Mouse (Mus musculus) MN1 (cell line): ENCODE data around the gene Pip4k2c.
"Not testable (repeated sequence)": the region's sequence is repeated elsewhere in the genome, so short reads cannot be mapped to it uniquely, and the experiment has no call there.

Source experiments
- DNase-seq: peaks from one replicate; pipeline ENCODE4 v3.0.0-alpha.2; 2016; ENCODE audit warnings: low spot score

Pip4k2c gene

GRCm38 (mm10) chr10:127209928-127210570, 1.3 kb downstream of the Pip4k2c start:
- DNase-seq, result no peak

GRCm38 (mm10) chr10:127208921-127209320, 2.5 kb downstream of the Pip4k2c start:
- DNase-seq, result no peak

DNA sequence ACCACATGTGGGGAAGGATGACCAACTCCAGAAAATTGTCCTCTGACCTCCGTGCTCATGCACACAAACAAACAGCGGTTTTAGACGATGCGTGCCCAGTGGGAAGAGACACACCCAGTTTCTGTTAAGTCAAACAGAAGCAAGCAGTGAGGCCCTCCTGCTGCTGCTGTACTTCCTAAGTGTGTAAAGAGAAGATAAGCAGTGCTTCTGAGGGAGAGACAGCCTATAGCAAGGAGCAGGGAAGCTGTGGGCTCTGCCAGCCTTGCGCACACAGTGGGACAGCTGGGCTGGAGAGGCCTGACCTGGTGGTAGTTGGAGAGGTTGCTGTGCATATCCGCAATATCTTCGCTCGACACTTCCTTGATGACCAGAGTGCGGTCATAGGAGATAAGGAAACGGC, 6.0 kb downstream of the Pip4k2c start:
- no peak for DNase-seq

DNA sequence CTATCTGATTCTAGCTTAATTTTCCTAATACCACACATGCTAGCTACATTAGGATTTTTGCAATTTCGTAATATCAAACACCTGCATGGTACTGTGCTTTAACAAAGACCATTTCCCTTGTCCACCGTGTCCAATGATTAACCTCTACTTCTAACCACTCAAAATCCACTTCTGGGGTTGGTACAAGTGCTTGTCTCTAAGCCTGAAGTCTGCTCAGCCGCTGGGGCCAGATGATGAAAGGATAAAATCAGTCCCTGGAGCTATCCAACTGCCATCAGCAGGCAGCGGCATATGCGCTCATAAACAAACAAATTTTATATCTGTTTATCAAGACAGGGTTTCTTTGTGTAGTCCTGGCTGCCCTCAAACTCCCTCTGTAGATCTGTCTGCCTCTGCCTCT, 6.8 kb downstream of the Pip4k2c start:
- no peak for DNase-seq

DNA sequence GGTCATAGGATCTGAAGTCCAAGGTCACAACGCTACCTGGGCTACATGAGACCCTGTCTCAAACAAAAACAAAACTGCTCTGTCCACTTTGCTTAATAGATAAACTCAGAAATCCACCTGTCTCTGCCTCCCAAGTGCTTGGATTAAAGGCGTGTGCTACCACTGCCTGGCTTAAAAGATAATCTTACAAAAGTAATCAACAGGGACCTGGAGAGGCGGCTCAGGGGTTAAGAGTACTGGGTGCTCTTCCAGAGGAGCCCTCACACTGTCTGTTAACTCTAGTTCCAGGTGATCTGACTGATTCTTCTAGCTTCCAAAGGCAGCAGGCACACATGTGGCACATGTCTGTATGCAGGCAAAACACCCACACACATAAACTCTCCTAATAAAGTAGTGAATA, 8.3 kb downstream of the Pip4k2c start:
- DNase-seq, result no peak

DNA sequence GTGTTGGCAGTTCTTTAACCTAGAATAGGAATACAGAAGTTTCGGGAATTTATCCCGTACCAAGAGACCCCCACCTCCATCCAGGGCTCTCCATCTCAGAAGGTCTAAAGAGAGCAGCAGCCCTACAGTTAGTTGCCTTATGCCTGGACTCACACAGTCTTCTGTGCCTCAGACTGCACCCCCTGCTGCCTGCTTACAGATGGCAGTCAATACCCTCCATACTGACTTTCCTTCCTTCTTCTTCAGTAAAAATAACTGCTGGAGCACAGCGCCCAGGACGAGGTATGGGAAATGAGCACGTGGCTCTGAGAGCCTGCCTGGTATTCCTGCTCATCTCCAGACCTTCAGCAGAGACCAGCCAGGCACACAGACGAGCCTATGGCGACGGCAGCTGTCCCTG, 11.1 kb downstream of the Pip4k2c start:
- DNase-seq, result peak; percentile 39

DNA sequence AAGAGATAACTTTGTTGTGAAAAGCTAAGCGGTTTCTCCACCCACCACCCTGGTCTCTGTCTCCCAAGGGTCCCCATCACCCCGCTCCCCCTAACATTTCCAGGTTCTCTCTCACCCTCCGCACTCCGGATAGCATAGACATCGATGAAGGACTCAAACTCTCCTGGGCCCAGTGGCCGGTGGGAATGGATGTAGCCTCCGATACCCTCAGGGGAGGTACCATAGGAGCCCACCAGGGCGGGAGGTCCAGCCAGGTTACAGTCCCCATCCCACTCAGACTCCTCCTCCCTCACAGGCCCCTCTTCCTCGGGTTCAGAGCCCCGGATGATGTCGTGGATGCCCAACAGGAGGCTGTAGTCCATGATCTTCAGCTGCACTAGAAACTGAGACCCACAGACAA, 11.9 kb downstream of the Pip4k2c start:
- DNase-seq, result no peak

- DNase-seq, result no peak
These were observed 12.3 kb downstream of the Pip4k2c start for GRCm38 (mm10) chr10:127199068-127199467.

DNA sequence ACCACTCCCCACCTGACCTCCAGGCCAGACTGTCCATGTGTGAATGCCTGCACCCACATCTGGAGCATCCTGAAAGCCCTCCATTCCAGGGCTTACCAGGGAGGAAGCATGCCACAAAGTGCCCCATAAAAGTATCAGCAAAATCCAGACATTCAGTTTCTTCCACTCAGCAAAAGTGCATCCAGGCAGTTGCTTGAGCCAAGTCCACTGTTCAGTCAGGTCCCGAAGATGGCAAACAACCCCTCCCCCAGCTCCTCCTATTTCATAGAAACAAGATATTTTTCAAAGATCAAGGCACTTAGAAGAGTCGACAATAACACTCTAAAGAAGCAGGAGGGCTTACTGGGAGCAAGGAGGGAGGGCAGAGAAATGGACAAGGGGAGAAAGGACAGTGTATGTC, 12.9 kb downstream of the Pip4k2c start:
- peak; percentile 12 for DNase-seq

DNA sequence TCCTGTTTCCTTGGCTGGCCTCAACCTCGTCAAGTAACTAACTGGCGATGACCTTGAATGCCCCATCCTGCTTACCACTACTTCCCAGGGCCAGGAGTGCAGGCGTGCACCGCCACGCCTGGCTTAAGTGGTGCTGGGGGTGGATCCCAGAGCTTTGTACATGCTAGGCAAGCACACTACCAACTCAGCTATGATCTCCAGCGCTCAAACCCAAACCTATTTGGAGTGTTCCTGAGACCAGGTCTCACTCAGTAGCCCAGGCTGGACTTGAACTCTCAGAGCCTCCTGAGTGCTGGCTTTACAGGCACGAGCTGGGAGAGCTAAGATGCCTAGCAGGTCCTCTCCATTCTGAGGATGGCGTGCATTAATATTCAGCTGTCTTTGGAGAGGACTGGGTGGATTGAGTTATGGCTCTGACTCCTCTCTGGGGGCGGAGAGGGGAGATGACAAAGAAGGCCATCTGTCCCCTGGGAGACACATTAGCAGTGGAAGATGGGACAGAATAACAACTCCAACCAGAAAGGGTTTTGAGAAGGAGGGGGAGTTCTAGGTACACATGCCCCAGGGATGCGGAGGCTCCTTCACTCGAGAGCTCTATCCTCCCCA, 13.8 kb downstream of the Pip4k2c start:
- DNase-seq, result peak; percentile 29

DNA sequence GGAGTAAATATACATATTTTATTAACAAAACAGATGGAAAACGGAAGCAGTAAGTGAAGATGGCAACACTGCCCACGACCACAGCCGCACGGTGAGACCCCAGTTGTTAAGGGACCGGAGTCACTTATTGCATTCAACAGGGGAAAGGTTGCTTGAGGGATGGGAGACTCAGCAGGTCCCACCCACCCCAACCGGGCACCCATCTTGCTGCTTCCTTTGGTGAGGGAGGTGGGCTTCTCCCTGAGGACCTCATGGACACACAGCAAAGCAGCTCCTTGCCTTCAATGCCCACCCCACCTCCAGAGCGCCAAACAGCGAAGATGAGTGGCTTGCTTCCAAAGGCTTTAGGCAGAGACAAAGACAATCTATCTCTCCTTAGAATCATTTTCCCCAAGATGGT, 14.3 kb downstream of the Pip4k2c start:
- peak; percentile 17 for DNase-seq

DNA sequence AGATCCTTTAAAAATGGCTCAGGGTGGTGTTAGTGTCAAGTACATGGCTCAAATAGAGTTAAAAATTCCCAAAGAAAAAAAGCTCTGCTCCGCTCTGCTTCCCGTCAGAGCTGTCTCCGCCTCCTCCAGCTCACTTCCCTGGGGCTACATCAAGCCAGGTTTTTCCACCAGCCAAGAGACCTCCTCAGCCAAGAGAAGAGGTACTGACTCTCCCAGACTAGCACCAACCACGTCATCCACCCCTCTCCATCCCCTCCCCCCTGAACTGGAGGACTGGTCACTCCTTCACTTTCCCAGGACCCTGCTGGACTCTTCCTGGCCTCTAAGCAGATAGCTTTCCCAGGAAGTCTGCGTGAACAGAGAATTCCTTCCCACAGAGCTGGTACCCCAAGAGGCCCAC, 15.0 kb downstream of the Pip4k2c start:
- DNase-seq, result peak; percentile 93

GRCm38 (mm10) chr10:127195328-127196129, 15.9 kb downstream of the Pip4k2c start, which contains the start of gene Dtx3:
Gene Dtx3, minus strand, starts transcription at chr10:127195728.
- peak; percentile 70 for DNase-seq

- DNase-seq, result peak; percentile 85
These were observed 16.7 kb downstream of the Pip4k2c start for GRCm38 (mm10) chr10:127194428-127195327.

GRCm38 (mm10) chr10:127193011-127193410, 18.4 kb downstream of the Pip4k2c start:
- no peak for DNase-seq

GRCm38 (mm10) chr10:127192057-127192328, 19.4 kb downstream of the Pip4k2c start:
- DNase-seq, result not testable (repeated sequence)

DNA sequence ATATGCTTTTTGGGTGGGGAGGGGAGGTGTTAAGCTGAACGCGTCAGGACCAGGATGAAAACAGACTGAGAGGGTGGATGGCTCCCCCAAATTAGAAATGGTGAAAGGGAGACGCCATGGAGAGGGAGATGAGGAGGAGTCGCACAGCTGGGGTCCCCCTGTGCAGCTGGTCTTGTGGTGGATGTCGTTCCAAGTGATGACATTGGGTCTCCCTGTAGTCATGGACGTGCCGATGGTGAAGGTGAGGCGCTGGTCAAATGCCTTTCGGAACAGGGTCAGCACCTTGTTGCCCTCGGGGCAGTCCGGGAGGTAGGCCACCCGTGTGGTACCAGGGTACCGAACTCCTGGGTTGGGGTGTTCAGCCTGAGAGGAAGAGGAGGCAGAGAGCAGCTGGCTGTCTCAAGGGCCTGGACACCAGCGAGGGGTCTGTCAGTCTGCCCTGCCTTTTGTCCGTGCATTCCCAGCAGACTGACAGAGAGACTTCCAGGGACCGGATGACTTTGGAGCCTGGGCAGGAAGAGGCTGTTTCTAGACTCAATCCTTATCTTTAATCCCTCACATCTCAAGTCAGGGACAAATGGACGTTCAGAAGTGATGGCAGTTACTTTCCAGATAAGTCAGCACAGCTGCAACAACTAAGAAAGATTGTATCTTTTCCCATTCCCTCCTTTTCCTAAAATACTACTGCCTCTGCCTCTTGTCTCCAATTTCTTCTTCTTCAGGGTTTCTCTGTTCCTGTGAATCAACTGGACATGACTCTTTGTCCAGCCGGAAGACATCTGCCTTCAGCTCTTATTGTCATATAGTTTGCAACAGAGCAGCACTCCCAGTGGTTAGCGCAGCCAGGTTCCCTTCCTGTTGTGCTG, 20.0 kb downstream of the Pip4k2c start:
- DNase-seq, result peak; percentile 62

DNA sequence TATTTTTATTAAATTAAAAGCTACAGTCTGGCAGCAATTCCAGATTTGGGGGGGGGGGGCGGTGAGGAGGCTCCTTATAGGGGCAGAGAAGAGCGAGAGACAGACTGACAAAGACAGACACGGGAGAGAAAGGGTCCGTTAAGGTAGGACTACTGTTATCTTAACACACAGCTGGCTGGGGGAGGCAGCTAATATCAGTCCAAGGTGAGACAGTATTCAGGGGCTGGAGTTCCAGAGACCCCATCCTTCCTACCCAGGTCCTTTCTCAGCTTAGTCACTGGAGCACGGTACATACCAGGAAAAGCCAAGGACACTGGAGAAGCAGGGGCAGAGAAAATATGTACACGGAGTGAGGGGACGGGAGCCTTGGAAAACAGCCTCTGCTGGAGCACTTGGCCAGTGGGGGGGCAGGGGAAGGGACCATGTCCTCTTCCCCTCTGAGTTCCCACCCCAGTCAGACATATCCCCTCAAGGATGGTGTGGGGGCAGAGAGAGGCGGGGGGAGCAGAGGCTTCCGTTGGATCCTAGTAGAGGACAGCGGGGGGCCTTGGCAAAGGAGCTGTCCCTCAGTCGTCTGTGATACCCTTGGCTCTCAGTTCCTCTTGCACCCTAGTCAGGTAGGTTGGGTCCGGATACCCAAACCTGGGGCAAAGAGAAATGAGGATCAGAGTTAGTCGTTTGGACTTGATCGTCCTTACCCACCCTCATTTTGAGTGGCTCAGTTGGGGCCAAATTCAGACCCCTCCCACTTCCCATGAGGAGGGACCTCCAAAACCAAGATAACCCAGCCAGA, 20.8 kb downstream of the Pip4k2c start:
- peak; percentile 27 for DNase-seq

DNA sequence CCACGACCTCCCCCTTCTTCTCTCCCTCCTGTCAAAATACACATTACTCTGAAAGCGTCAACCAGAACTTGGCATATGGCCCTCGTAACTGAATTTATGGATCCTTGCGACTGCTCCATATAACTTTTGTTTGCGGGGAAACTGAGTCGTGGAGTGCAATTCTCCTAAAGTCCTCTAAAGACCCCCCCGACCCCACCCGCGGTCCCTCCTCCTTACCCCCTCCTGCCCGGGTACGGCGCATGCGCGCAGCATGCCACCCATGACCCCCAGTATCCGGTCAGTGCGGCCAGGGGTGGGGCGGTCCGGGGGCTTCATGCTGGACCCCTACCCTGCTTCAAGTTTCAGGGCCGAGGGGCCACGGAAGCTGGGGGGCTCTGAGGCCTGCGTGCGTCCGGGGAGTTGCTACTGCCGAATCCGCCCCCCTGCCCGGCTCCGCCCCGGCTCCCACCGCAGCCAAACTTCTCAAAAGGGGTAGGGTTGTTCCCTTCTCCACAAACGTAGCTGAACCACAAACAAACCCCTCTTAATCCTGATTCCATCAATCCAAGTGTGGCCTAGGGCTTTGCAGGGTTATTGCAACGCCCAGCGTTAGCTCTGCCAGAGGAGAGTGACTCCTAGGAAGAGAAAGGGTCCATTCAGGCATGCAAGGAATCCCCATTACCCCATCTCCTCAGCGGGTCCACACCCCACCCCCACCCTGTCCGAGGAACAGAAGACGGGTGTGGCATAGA, 21.6 kb downstream of the Pip4k2c start, which contains the start of gene Arhgef25:
TSS of gene Arhgef25 (minus strand) at position 433 of the 731 bp plus-strand sequence.
- peak; percentile 61 for DNase-seq
